Mouse (Mus musculus) small intestine, adult 10 weeks (tissue): ENCODE results near the gene Cacfd1. TPM values are rescaled to one million over a fixed set of nuclear protein-coding genes. Genes with fewer than 3 reads are reported as not detected.

ENCODE experiments used
- polyA plus RNA-seq: library from polyadenylated mRNA; stranded (reverse); fragments of 350-450 nt; fragmentation: Illumina TruSeq; extraction: RNeasy Lipid Tissue Mini Kit (QIAGEN cat#74804); gene quantifications from one replicate; pipeline ENCODE4 v1.2.3, GENCODE M21; 2014; ENCODE audit warnings: low replicate concordance

The Cacfd1 gene
- polyA plus RNA-seq: 14.2 TPM

DNA sequence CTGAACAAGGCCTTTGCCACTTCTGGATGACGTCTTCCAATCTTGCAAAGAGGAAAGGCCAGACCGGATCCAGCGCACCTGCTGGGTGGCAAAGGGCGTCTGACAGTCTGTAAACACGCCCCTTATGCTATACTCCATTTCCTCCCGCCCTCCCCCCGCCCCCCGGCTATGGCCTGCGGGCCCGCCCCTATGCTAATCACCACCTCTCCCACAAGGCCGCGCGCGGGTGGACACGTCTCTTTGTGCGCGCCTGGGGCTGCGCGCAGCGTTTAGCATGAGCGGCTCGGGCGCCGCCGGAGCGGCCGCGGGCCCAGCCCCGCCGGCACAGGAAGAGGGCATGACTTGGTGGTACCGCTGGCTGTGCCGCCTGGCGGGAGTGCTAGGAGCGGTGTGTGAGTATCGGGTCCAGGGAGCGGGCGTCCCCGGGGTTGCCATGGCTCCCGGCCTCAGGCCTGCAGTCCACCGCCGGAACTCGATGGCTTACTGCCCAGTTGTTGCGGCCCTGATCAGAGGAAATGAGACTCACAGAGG is at the start of gene Cacfd1:
Gene Cacfd1, plus strand, starts transcription at position 213 of the 531 bp plus-strand sequence.

DNA sequence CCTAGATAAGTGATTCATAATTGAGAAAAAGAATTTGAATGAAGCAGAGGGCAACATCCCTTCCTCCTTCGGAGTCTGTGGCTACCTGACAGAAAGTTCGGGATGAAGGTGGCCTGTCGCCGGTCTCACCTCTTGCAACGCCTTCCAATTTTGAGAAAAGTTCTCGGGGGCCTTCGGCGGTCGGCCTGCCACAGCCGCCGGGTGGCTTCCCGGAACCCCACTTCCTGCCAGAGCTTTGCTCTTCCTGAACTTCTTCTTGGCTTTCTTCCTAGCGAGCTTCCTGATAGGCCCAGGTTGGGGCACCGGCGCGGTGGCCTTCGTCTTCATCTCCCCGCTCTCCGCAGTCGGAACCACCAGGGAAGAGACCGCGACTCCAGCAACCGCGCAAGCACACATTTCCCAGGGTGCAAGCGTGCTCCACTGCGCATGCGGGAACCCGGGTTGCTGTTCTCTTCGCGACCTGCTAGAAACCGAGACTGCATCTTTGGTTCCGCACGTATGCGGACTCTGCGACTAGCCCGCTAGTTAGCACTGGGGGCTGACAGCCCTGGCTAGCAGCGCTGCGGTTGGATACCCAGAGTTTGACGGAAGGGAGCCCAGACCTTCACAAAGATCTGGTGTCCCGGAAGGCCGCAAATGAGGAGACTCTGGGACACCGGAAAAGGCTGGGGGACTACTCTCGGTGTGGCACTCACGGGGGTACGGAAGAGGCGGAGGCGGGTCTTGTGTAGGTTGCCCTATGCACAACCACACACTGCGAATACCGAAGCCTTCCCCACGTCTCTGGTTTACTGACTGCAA is 45.6 kb upstream of the Cacfd1 start, which contains the start of gene Rexo4:
Gene Rexo4, minus strand, starts transcription at position 464 of the 801 bp plus-strand sequence.

GRCm38 (mm10) chr2:26973116-26973515 is 36.6 kb upstream of the Cacfd1 start, which contains the start of gene Adamts13:
Gene Adamts13, plus strand, starts transcription at chr2:26973416.

GRCm38 (mm10) chr2:27027618-27028436 is 18.1 kb downstream of the Cacfd1 start, which contains the start of gene Slc2a6:
Gene Slc2a6, minus strand, starts transcription at chr2:27027998.

Other genes with a start within 250 kb of the Cacfd1 start
- gene Abo, start 144.9 kb upstream of the Cacfd1 start, polyA plus RNA-seq: not detected
- gene Surf6, start 107.0 kb upstream of the Cacfd1 start, polyA plus RNA-seq: 5.5 TPM
- gene Med22, start 99.2 kb upstream of the Cacfd1 start, polyA plus RNA-seq: 5.4 TPM
- 33.3 TPM for gene Rpl7a, start 99.2 kb upstream of the Cacfd1 start, polyA plus RNA-seq
- 3.6 TPM for gene Surf2, start 93.6 kb upstream of the Cacfd1 start, polyA plus RNA-seq
- gene Surf1, start 93.4 kb upstream of the Cacfd1 start, polyA plus RNA-seq: 21.3 TPM
- 186 TPM for gene Surf4, start 76.0 kb upstream of the Cacfd1 start, polyA plus RNA-seq
- gene Stkld1, start 75.9 kb upstream of the Cacfd1 start, polyA plus RNA-seq: not detected
- gene Rexo4, start 45.5 kb upstream of the Cacfd1 start, polyA plus RNA-seq: 56.6 TPM
- not detected for gene Adamts13, start 36.5 kb upstream of the Cacfd1 start, polyA plus RNA-seq
- not detected for gene Slc2a6, start 18.1 kb downstream of the Cacfd1 start, polyA plus RNA-seq
- gene Mymk, start 62.3 kb downstream of the Cacfd1 start, polyA plus RNA-seq: not detected
- gene Adamtsl2, start 69.5 kb downstream of the Cacfd1 start, polyA plus RNA-seq: not detected
- gene Fam163b, start 132.6 kb downstream of the Cacfd1 start, polyA plus RNA-seq: not detected
- gene Dbh, start 155.3 kb downstream of the Cacfd1 start, polyA plus RNA-seq: not detected
- 0.67 TPM for gene Sardh, start 238.4 kb downstream of the Cacfd1 start, polyA plus RNA-seq